Mouse (Mus musculus): ENCODE measurements around the gene Gpr137.
A peak's percentile ranks its signal among the peaks of the same experiment; 100 is the strongest.
"Not testable (repeated sequence)": the region's sequence is repeated elsewhere in the genome, so short reads cannot be mapped to it uniquely, and the experiment has no call there.

Gpr137 gene

GRCm38 (mm10) chr19:6921647-6922567, 20.4 kb downstream of the Gpr137 start, which contains the start of gene Esrra:
TSS of gene Esrra (minus strand) at chr19:6921813.
- DNase-seq (ENCODE audit: low read depth): peak; percentile 98

GRCm38 (mm10) chr19:6920741-6921636, 21.3 kb downstream of the Gpr137 start:
- no peak for DNase-seq (ENCODE audit: low read depth)

- DNase-seq (ENCODE audit: low read depth): no peak
These were observed 22.2 kb downstream of the Gpr137 start for GRCm38 (mm10) chr19:6919876-6920740.

GRCm38 (mm10) chr19:6919431-6919830, 22.8 kb downstream of the Gpr137 start:
- no peak for DNase-seq (ENCODE audit: low read depth)

GRCm38 (mm10) chr19:6918321-6918720, 24.0 kb downstream of the Gpr137 start:
- no peak for DNase-seq (ENCODE audit: low read depth)

GRCm38 (mm10) chr19:6916496-6916895, 25.8 kb downstream of the Gpr137 start:
- DNase-seq (ENCODE audit: low read depth): no peak

- no peak for DNase-seq (ENCODE audit: low read depth)
These were observed 27.0 kb downstream of the Gpr137 start for GRCm38 (mm10) chr19:6915276-6915675.

- DNase-seq (ENCODE audit: low read depth): no peak
These were observed 27.7 kb downstream of the Gpr137 start for GRCm38 (mm10) chr19:6914540-6914939.

- no peak for DNase-seq (ENCODE audit: low read depth)
These were observed 28.3 kb downstream of the Gpr137 start for GRCm38 (mm10) chr19:6913991-6914390.

GRCm38 (mm10) chr19:6913036-6913435, 29.2 kb downstream of the Gpr137 start:
- no peak for DNase-seq (ENCODE audit: low read depth)

GRCm38 (mm10) chr19:6912205-6912970, 29.9 kb downstream of the Gpr137 start:
- DNase-seq (ENCODE audit: low read depth): no peak

- DNase-seq (ENCODE audit: low read depth): no peak
These were observed 30.9 kb downstream of the Gpr137 start for GRCm38 (mm10) chr19:6911101-6912074.

GRCm38 (mm10) chr19:6910306-6910705, 32.0 kb downstream of the Gpr137 start:
- not testable (repeated sequence) for DNase-seq (ENCODE audit: low read depth)

- peak; percentile 81 for DNase-seq (ENCODE audit: low read depth)
These were observed 32.6 kb downstream of the Gpr137 start, which contains the start of the genes Trmt112 and Prdx5 for GRCm38 (mm10) chr19:6909507-6910289. TSS of gene Trmt112 (plus strand) at chr19:6909698. TSS of gene Prdx5 (minus strand) at chr19:6910106.

- DNase-seq (ENCODE audit: low read depth): no peak
These were observed 33.3 kb downstream of the Gpr137 start for GRCm38 (mm10) chr19:6909021-6909420.

GRCm38 (mm10) chr19:6907811-6908540, 34.3 kb downstream of the Gpr137 start:
- no peak for DNase-seq (ENCODE audit: low read depth)

- no peak for DNase-seq (ENCODE audit: low read depth)
These were observed 35.2 kb downstream of the Gpr137 start for GRCm38 (mm10) chr19:6907094-6907493.

- DNase-seq (ENCODE audit: low read depth): no peak
These were observed 36.1 kb downstream of the Gpr137 start for GRCm38 (mm10) chr19:6906199-6906598.

Measured in fibroblast of lung, adult 2 months (primary cell).